Mouse (Mus musculus): ENCODE data around the gene Stap2. TPM values are rescaled to one million over a fixed set of nuclear protein-coding genes. Genes with fewer than 3 reads are reported as not detected.

The Stap2 gene
- polyA plus RNA-seq, 1 experiment from 2014 or later, result 8.1 TPM

DNA sequence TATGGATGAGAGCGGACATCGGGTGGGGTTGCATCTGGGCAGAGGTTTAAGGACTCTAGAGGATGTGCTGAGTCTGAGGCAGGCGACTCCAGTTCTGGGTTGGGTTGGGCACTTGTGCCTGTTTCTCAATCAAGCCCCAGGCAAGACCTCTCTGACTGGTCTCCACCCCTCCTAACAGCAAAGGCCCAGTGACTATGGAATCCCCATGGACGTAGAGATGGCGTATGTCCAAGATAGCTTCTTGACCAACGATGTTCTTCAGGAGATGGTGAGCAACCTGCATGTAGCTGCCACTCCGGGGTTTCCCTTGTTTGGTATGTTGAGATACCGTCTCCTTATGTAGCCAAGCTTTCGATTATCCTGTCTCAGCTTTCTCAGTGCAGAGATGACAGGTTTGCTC is 9.9 kb upstream of the Stap2 start:
- no peak overlapping the region for H3K27ac ChIP-seq (ENCODE audit: low read depth, low read length)
- H3K9me3 ChIP-seq (replicated peaks; ENCODE audit: control insufficient read depth, low read length), result no peaks in the 10 kb centered on the region
- no peaks in the 10 kb centered on the region for H3K27me3 ChIP-seq (ENCODE audit: control insufficient read depth, insufficient read depth, low read length)
- no peak for ATAC-seq (replicated peaks; ENCODE audit: insufficient number of reproducible peaks, low FRiP score, low TSS enrichment)
- 91% methylated on average over 9 of the region's 9 CpGs for WGBS (ENCODE audit: insufficient replicate concordance)
- H3K4me1 ChIP-seq (ENCODE audit: control insufficient read depth, insufficient read depth, low read length), result peaks cover under 1% of the 10 kb centered on the region; the same call in 1 of the 2 replicates
- no peak overlapping the region for H3K4me3 ChIP-seq (ENCODE audit: low read depth, low read length)
- peaks cover 43% of the 10 kb centered on the region for H3K36me3 ChIP-seq (ENCODE audit: control insufficient read depth, insufficient read depth, low read length)
- no peak overlapping the region for H3K9ac ChIP-seq (ENCODE audit: low read depth, low read length)
- no peak overlapping the region for H3K4me2 ChIP-seq

DNA sequence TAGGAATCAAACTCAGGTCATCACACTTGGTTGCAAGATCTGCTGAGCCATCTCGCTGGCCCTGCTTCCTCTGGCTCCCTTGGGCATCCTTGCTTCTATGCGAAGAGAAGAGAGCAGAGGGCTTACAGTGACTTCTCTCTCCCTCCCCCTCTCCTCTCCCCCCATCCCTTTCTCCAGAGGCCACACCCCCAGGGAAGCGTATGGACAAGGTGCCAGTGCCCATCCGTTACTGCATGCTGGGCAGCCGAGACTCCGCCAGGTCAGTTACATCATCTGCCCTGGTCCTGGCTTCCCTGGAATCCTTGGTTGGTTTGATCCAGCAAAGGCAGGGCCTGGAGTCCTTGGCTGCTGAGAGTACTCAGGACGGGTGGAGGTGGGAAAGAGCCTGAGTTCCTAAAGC is 6.1 kb upstream of the Stap2 start:
- H3K9ac ChIP-seq (ENCODE audit: low read depth, low read length), result no peak overlapping the region
- WGBS (ENCODE audit: insufficient replicate concordance), result 87% methylated on average over 7 of the region's 7 CpGs
- ATAC-seq (replicated peaks; ENCODE audit: insufficient number of reproducible peaks, low FRiP score, low TSS enrichment), result no peak
- no peak overlapping the region for H3K4me2 ChIP-seq
- H3K36me3 ChIP-seq (ENCODE audit: control insufficient read depth, insufficient read depth, low read length), result peaks cover 25% of the 10 kb centered on the region
- H3K27ac ChIP-seq (ENCODE audit: low read depth, low read length), result no peak overlapping the region
- H3K4me1 ChIP-seq (ENCODE audit: control insufficient read depth, insufficient read depth, low read length), result peaks cover 18% of the 10 kb centered on the region
- H3K9me3 ChIP-seq (replicated peaks; ENCODE audit: control insufficient read depth, low read length), result no peaks in the 10 kb centered on the region
- H3K4me3 ChIP-seq (ENCODE audit: low read depth, low read length), result no peak overlapping the region
- H3K27me3 ChIP-seq (ENCODE audit: control insufficient read depth, insufficient read depth, low read length), result no peaks in the 10 kb centered on the region

DNA sequence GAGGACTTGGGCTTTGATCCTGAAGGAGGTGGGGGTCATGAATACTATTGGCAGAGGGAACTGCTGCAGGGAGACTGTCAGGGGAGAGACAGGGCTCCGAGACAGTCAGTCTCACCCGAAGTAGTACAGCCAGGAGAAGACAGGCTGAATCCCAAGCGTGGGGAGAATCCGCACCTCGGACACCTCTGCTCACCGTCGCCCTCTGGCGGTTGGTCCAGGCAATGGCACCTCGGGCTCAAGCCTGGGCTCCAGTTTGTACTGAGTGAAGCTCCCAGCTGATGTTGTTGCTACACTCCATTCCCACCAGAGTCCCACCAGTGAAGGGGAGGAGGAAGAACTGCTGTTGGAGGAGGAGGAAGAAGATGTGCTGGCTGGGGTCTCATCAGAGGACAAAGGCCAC is 5.3 kb upstream of the Stap2 start:
- H3K4me3 ChIP-seq (ENCODE audit: low read depth, low read length), result no peak overlapping the region
- no peak overlapping the region for H3K27ac ChIP-seq (ENCODE audit: low read depth, low read length)
- 0 out of 2 replicates have a peak overlapping the region, but pooled peaks have one; percentile 100 for H3K4me2 ChIP-seq
- H3K9me3 ChIP-seq (replicated peaks; ENCODE audit: control insufficient read depth, low read length), result no peaks in the 10 kb centered on the region
- ATAC-seq (replicated peaks; ENCODE audit: insufficient number of reproducible peaks, low FRiP score, low TSS enrichment), result no peak
- 13% methylated on average over 9 of the region's 9 CpGs for WGBS (ENCODE audit: insufficient replicate concordance)
- H3K4me1 ChIP-seq (ENCODE audit: control insufficient read depth, insufficient read depth, low read length), result peaks cover 18% of the 10 kb centered on the region
- H3K36me3 ChIP-seq (ENCODE audit: control insufficient read depth, insufficient read depth, low read length), result peaks cover 21% of the 10 kb centered on the region
- no peaks in the 10 kb centered on the region for H3K27me3 ChIP-seq (ENCODE audit: control insufficient read depth, insufficient read depth, low read length)
- no peak overlapping the region for H3K9ac ChIP-seq (ENCODE audit: low read depth, low read length)

DNA sequence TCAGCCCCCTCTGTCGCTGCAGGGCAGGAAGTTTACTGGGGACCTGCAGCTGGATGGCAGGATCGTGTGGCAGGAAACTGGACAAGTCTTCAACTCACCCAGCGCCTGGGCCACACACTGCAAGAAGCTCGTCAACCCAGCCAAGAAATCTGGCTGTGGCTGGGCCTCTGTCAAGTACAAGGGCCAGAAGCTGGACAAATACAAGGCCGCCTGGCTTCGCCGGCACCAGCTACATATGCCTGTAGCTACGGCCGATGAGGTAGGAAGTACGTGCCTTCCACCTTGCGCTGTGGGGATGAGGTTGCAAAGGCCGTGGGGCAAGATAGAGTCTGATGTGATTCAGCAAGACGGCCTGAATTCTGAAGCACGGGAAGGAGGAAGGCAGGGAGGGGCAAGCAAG is 4.9 kb upstream of the Stap2 start:
- Histone ChIP-seq H3K27ac (ENCODE audit: low read depth, low read length) (no peak overlapping the region), H3K27me3 (ENCODE audit: control insufficient read depth, insufficient read depth, low read length) (no peaks in the 10 kb centered on the region), H3K4me1 (ENCODE audit: control insufficient read depth, insufficient read depth, low read length) (peaks cover 18% of the 10 kb centered on the region), H3K4me2 (peak overlapping the region; percentile 100), H3K9ac (ENCODE audit: low read depth, low read length) (peak overlapping the region; percentile 86), H3K36me3 (ENCODE audit: control insufficient read depth, insufficient read depth, low read length) (peaks cover 17% of the 10 kb centered on the region), H3K4me3 (ENCODE audit: low read depth, low read length) (peak overlapping the region; percentile 81; the same call in 1 of the 2 replicates), H3K9me3 (replicated peaks; ENCODE audit: control insufficient read depth, low read length) (no peaks in the 10 kb centered on the region)
- no peak for ATAC-seq (replicated peaks; ENCODE audit: insufficient number of reproducible peaks, low FRiP score, low TSS enrichment)
- 67% methylated on average over 14 of the region's 14 CpGs for WGBS (ENCODE audit: insufficient replicate concordance)

DNA sequence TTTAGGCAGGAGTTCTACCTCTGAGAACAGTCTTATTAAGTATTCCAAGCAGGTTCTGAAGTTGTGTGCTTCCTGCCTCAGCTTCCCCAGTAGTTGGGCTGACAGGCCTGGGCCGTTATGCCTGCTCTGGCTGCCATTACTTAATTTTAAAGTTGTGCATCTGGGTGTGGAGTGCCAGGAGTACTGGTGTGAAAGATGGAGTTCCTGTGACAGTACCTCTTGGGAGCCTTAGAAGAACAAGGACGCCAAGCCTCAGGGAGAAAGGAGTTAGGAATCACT is 4.5 kb upstream of the Stap2 start:
- Histone ChIP-seq H3K27ac (ENCODE audit: low read depth, low read length) (no peak overlapping the region), H3K9me3 (replicated peaks; ENCODE audit: control insufficient read depth, low read length) (no peaks in the 10 kb centered on the region), H3K4me3 (ENCODE audit: low read depth, low read length) (peak overlapping the region; percentile 81), H3K27me3 (ENCODE audit: control insufficient read depth, insufficient read depth, low read length) (no peaks in the 10 kb centered on the region), H3K36me3 (ENCODE audit: control insufficient read depth, insufficient read depth, low read length) (peaks cover 14% of the 10 kb centered on the region; the same call in 1 of the 2 replicates), H3K4me1 (ENCODE audit: control insufficient read depth, insufficient read depth, low read length) (peaks cover 18% of the 10 kb centered on the region), H3K4me2 (peak overlapping the region; percentile 100), H3K9ac (ENCODE audit: low read depth, low read length) (peak overlapping the region; percentile 86)
- no peak for ATAC-seq (replicated peaks; ENCODE audit: insufficient number of reproducible peaks, low FRiP score, low TSS enrichment)
- 42% methylated on average over 2 of the region's 2 CpGs for WGBS (ENCODE audit: insufficient replicate concordance)

DNA sequence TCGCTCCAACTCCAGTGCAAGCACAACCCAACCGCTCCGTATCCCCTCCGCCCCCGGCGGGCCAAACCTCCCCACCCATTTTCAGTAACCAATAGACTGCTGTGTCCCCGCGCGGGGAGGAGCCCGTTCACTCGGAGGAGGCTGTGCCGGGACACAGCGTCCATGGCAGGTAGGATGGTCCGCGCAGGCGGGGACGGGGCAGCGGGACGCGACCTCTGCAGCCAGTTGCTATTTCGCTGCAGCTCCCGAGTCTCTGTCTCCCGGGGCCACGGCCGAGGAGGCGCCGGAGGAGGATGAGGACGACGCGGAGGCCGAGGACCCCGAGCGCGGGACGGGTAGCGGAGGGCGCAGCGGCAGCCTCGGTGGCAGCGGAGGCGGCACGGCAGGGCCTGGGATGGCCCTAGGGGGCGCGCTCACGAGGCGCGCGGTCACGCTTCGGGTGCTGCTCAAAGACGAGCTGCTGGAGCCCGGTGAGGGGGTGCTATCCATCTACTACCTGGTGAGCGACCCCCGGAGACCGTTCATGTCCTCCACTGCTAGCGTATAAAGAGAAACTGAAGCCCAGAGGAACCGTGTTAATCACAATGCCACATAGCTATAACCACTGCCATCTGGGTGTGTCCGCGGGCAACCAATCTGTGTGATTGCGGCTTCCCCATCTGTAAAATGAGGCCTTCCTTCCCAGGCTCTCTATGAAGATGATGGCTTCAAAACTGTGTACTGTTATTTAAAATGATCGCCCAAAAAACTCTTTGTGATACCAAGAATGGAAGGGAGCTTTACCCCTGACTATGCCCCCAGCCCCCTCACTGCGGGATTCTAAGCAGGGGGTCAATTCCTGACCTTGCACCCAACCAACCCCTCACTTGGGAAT is 3.9 kb upstream of the Stap2 start:
- Histone ChIP-seq H3K4me2 (peak overlapping the region; percentile 100), H3K4me3 (ENCODE audit: low read depth, low read length) (peak overlapping the region; percentile 81), H3K4me1 (ENCODE audit: control insufficient read depth, insufficient read depth, low read length) (peaks cover 18% of the 10 kb centered on the region), H3K9me3 (replicated peaks; ENCODE audit: control insufficient read depth, low read length) (no peaks in the 10 kb centered on the region), H3K9ac (ENCODE audit: low read depth, low read length) (peak overlapping the region; percentile 86), H3K27ac (ENCODE audit: low read depth, low read length) (peak overlapping the region; percentile 85), H3K36me3 (ENCODE audit: control insufficient read depth, insufficient read depth, low read length) (peaks cover 14% of the 10 kb centered on the region; the same call in 1 of the 2 replicates), H3K27me3 (ENCODE audit: control insufficient read depth, insufficient read depth, low read length) (no peaks in the 10 kb centered on the region)
- peak; percentile 84 for ATAC-seq (replicated peaks; ENCODE audit: insufficient number of reproducible peaks, low FRiP score, low TSS enrichment)
- 1% methylated on average over 62 of the region's 62 CpGs for WGBS (ENCODE audit: insufficient replicate concordance)

DNA sequence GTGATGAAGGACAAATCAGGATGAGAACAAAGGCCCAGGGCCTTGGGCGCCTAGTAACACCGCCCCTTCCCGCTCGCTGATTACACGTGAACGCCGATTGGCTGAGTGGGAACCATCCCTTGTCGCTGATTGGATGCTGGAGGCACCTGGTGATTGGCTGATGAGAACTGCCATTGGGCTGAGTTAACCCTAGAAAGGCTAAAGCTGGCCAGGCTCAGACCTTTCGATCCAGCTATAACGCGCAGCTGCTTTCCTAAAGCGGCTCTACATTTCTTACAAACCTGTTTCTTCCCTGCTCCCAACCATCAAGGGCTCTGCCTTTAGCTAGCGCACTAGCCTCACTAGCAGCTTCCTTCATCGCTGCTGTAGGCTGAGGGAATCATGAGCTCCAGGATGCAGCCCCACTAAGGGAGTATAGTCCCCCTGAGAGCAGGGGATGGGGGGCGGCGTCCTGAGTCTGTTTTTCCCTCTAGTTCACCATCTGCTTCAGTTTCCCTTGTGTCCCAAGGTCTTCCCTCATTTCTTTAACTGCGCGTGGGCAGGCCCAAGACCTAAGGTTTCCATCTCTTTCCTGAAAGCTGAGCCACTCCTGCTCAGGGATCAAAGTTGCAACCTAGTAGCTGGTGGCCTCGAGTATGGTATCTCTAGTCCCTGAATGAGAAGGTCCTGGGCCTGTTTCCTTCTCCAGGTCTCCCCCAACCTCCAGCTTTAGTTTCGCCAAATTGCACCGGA is 3.1 kb upstream of the Stap2 start:
- Histone ChIP-seq H3K4me2 (peak overlapping the region; percentile 100), H3K36me3 (ENCODE audit: control insufficient read depth, insufficient read depth, low read length) (peaks cover 9% of the 10 kb centered on the region; the same call in 1 of the 2 replicates), H3K27ac (ENCODE audit: low read depth, low read length) (peak overlapping the region; percentile 85), H3K4me3 (ENCODE audit: low read depth, low read length) (peak overlapping the region; percentile 81), H3K9ac (ENCODE audit: low read depth, low read length) (peak overlapping the region; percentile 86), H3K27me3 (ENCODE audit: control insufficient read depth, insufficient read depth, low read length) (no peaks in the 10 kb centered on the region), H3K9me3 (replicated peaks; ENCODE audit: control insufficient read depth, low read length) (no peaks in the 10 kb centered on the region), H3K4me1 (ENCODE audit: control insufficient read depth, insufficient read depth, low read length) (peaks cover 18% of the 10 kb centered on the region)
- WGBS (ENCODE audit: insufficient replicate concordance), result under 1% methylated on average over 21 of the region's 21 CpGs
- ATAC-seq (replicated peaks; ENCODE audit: insufficient number of reproducible peaks, low FRiP score, low TSS enrichment), result peak; percentile 89

DNA sequence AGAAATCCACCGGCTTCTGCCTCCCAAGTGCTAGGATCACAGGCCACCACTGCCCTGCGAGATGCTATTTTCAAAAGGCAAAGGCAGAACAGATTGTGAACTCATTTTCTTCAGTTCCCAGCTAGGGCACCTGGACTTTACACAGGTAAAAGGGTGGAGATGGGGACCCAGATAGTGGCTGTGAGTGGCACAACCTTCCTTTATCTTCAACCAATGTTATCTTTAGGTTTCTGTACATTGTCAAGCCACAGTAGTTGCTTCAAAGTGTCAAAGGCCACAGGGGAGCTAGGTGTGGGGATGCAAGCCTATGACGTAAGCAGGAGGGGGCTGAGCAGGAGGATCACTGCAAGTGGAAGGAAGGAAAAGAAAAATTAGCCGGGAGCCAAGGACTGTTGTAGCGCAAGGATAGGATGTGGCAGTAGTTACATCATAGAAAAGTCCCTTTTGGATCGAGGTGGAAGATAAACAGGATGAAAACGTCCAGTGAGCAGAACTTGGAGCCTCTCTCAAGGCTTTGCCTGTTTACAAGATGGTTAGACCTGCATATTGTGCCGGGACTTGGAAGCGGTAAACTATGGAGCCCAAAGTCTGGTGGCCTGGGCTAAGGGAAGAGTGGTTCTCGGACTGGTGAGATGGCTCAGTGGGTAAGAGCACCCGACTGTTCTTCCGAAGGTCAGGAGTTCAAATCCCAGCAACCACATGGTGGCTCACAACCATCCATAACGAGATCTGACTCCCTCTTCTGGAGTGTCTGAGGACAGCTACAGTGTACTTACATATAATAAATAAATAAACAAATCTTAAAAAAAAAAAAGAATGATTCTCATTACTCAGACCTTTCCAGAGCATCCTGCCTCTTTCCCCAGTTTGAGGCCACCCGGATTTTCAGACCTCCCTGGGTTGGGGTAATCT is 2.3 kb upstream of the Stap2 start:
- 25% methylated on average over 13 of the region's 14 CpGs for WGBS (ENCODE audit: insufficient replicate concordance)
- H3K4me2 ChIP-seq, result peak overlapping the region; percentile 100
- peaks cover 18% of the 10 kb centered on the region for H3K4me1 ChIP-seq (ENCODE audit: control insufficient read depth, insufficient read depth, low read length)
- H3K9me3 ChIP-seq (replicated peaks; ENCODE audit: control insufficient read depth, low read length), result no peaks in the 10 kb centered on the region
- peaks cover 4% of the 10 kb centered on the region; the same call in 1 of the 2 replicates for H3K36me3 ChIP-seq (ENCODE audit: control insufficient read depth, insufficient read depth, low read length)
- H3K27me3 ChIP-seq (ENCODE audit: control insufficient read depth, insufficient read depth, low read length), result no peaks in the 10 kb centered on the region
- peak overlapping the region; percentile 54 for H3K27ac ChIP-seq (ENCODE audit: low read depth, low read length)
- H3K4me3 ChIP-seq (ENCODE audit: low read depth, low read length), result peak overlapping the region; percentile 81
- ATAC-seq (replicated peaks; ENCODE audit: insufficient number of reproducible peaks, low FRiP score, low TSS enrichment), result no peak
- H3K9ac ChIP-seq (ENCODE audit: low read depth, low read length), result peak overlapping the region; percentile 59

Measured in heart, embryonic 11.5 days (tissue).